Mouse (Mus musculus): ENCODE data around the gene Adad1. TPM values are rescaled to one million over a fixed set of nuclear protein-coding genes. Genes with fewer than 3 reads are reported as not detected.

The Adad1 gene
- polyA plus RNA-seq, 1 experiment from 2014 or later, result 0.43 TPM

- no peak for ATAC-seq (replicated peaks)
- Histone ChIP-seq H3K27ac (replicated peaks) (no peak overlapping the region), H3K9ac (replicated peaks) (no peak overlapping the region), H3K9me3 (no peaks in the 10 kb centered on the region), H3K4me3 (no peak overlapping the region), H3K27me3 (no peaks in the 10 kb centered on the region), H3K4me2 (replicated peaks) (no peak overlapping the region), H3K4me1 (no peaks in the 10 kb centered on the region), H3K36me3 (no peaks in the 10 kb centered on the region)
- 94% methylated on average over 6 of the region's 6 CpGs for WGBS
Observed at GRCm38 (mm10) chr3:37140168-37140906, 77.0 kb downstream of the Adad1 start.

GRCm38 (mm10) chr3:37141827-37142226 is 78.5 kb downstream of the Adad1 start:
- H3K9ac ChIP-seq (replicated peaks), result no peak overlapping the region
- H3K27me3 ChIP-seq, result no peaks in the 10 kb centered on the region
- no peaks in the 10 kb centered on the region for H3K9me3 ChIP-seq
- WGBS, result 88% methylated on average over 2 of the region's 2 CpGs
- H3K4me2 ChIP-seq (replicated peaks), result no peak overlapping the region
- no peak overlapping the region for H3K27ac ChIP-seq (replicated peaks)
- no peaks in the 10 kb centered on the region for H3K36me3 ChIP-seq
- H3K4me1 ChIP-seq, result no peaks in the 10 kb centered on the region
- H3K4me3 ChIP-seq, result no peak overlapping the region
- ATAC-seq (replicated peaks), result no peak

GRCm38 (mm10) chr3:37144979-37145378 is 81.7 kb downstream of the Adad1 start:
- 73% methylated on average over 1 of the region's 1 CpGs for WGBS
- no peak overlapping the region for H3K27ac ChIP-seq (replicated peaks)

GRCm38 (mm10) chr3:37146406-37146805 is 83.1 kb downstream of the Adad1 start:
- no peak overlapping the region for H3K4me3 ChIP-seq
- no peaks in the 10 kb centered on the region for H3K9me3 ChIP-seq
- H3K4me1 ChIP-seq, result no peaks in the 10 kb centered on the region
- WGBS, result 34% methylated on average over 5 of the region's 8 CpGs
- H3K4me2 ChIP-seq (replicated peaks), result no peak overlapping the region
- no peaks in the 10 kb centered on the region for H3K36me3 ChIP-seq
- H3K9ac ChIP-seq (replicated peaks), result no peak overlapping the region
- H3K27ac ChIP-seq (replicated peaks), result no peak overlapping the region
- no peaks in the 10 kb centered on the region for H3K27me3 ChIP-seq
- ATAC-seq (replicated peaks), result no peak

More at GRCm38 (mm10) chr3:37144979-37145378, 81.7 kb downstream of the Adad1 start:
- H3K36me3 ChIP-seq, result no peaks in the 10 kb centered on the region
- no peaks in the 10 kb centered on the region for H3K4me1 ChIP-seq
- ATAC-seq (replicated peaks), result no peak
- H3K4me3 ChIP-seq, result no peak overlapping the region
- no peaks in the 10 kb centered on the region for H3K27me3 ChIP-seq
- H3K9ac ChIP-seq (replicated peaks), result no peak overlapping the region
- H3K9me3 ChIP-seq, result no peaks in the 10 kb centered on the region
- no peak overlapping the region for H3K4me2 ChIP-seq (replicated peaks)

- Histone ChIP-seq H3K9me3 (no peaks in the 10 kb centered on the region), H3K4me2 (replicated peaks) (no peak overlapping the region)
- 77% methylated on average over 7 of the region's 7 CpGs for WGBS
Observed at GRCm38 (mm10) chr3:37146810-37147209, 83.5 kb downstream of the Adad1 start.

GRCm38 (mm10) chr3:37152274-37152673 is 88.9 kb downstream of the Adad1 start:
- Histone ChIP-seq H3K9me3 (no peaks in the 10 kb centered on the region), H3K36me3 (no peaks in the 10 kb centered on the region), H3K4me3 (no peak overlapping the region), H3K9ac (replicated peaks) (no peak overlapping the region), H3K4me1 (no peaks in the 10 kb centered on the region), H3K4me2 (replicated peaks) (no peak overlapping the region), H3K27me3 (no peaks in the 10 kb centered on the region), H3K27ac (replicated peaks) (no peak overlapping the region)
- no peak for ATAC-seq (replicated peaks)
- WGBS, result 90% methylated on average over 10 of the region's 10 CpGs

More at GRCm38 (mm10) chr3:37146810-37147209, 83.5 kb downstream of the Adad1 start:
- ATAC-seq (replicated peaks), result no peak
- Histone ChIP-seq H3K4me1 (no peaks in the 10 kb centered on the region), H3K27ac (replicated peaks) (no peak overlapping the region), H3K27me3 (no peaks in the 10 kb centered on the region), H3K9ac (replicated peaks) (no peak overlapping the region), H3K4me3 (no peak overlapping the region), H3K36me3 (no peaks in the 10 kb centered on the region)

GRCm38 (mm10) chr3:37153004-37153403 is 89.7 kb downstream of the Adad1 start:
- Histone ChIP-seq H3K4me3 (no peak overlapping the region), H3K4me1 (no peaks in the 10 kb centered on the region), H3K9me3 (no peaks in the 10 kb centered on the region), H3K27me3 (no peaks in the 10 kb centered on the region), H3K36me3 (no peaks in the 10 kb centered on the region), H3K9ac (replicated peaks) (no peak overlapping the region), H3K27ac (replicated peaks) (no peak overlapping the region), H3K4me2 (replicated peaks) (no peak overlapping the region)
- WGBS, result 92% methylated on average over 7 of the region's 7 CpGs
- no peak for ATAC-seq (replicated peaks)

GRCm38 (mm10) chr3:37154396-37154795 is 91.1 kb downstream of the Adad1 start:
- ATAC-seq (replicated peaks), result no peak
- Histone ChIP-seq H3K4me3 (no peak overlapping the region), H3K36me3 (no peaks in the 10 kb centered on the region), H3K27me3 (no peaks in the 10 kb centered on the region), H3K4me2 (replicated peaks) (no peak overlapping the region), H3K9ac (replicated peaks) (no peak overlapping the region), H3K9me3 (no peaks in the 10 kb centered on the region), H3K4me1 (no peaks in the 10 kb centered on the region), H3K27ac (replicated peaks) (no peak overlapping the region)
- 78% methylated on average over 7 of the region's 7 CpGs for WGBS

- Histone ChIP-seq H3K36me3 (no peaks in the 10 kb centered on the region), H3K4me3 (no peak overlapping the region), H3K4me1 (no peaks in the 10 kb centered on the region), H3K4me2 (replicated peaks) (no peak overlapping the region), H3K9ac (replicated peaks) (no peak overlapping the region), H3K27me3 (no peaks in the 10 kb centered on the region), H3K9me3 (no peaks in the 10 kb centered on the region), H3K27ac (replicated peaks) (no peak overlapping the region)
- WGBS, result 76% methylated on average over 8 of the region's 8 CpGs
- no peak for ATAC-seq (replicated peaks)
Observed at GRCm38 (mm10) chr3:37157082-37157481, 93.8 kb downstream of the Adad1 start.

- no peaks in the 10 kb centered on the region for H3K9me3 ChIP-seq
- no peaks in the 10 kb centered on the region for H3K36me3 ChIP-seq
- no peaks in the 10 kb centered on the region for H3K4me1 ChIP-seq
- no peak overlapping the region for H3K4me2 ChIP-seq (replicated peaks)
- H3K9ac ChIP-seq (replicated peaks), result no peak overlapping the region
- H3K4me3 ChIP-seq, result no peak overlapping the region
- no peaks in the 10 kb centered on the region for H3K27me3 ChIP-seq
- 87% methylated on average over 3 of the region's 3 CpGs for WGBS
- no peak overlapping the region for H3K27ac ChIP-seq (replicated peaks)
- ATAC-seq (replicated peaks), result no peak
Observed at GRCm38 (mm10) chr3:37158246-37158645, 94.9 kb downstream of the Adad1 start.

GRCm38 (mm10) chr3:37161096-37161495 is 97.8 kb downstream of the Adad1 start:
- no peak overlapping the region for H3K27ac ChIP-seq (replicated peaks)
- H3K9me3 ChIP-seq, result no peaks in the 10 kb centered on the region
- H3K4me2 ChIP-seq (replicated peaks), result no peak overlapping the region
- H3K36me3 ChIP-seq, result no peaks in the 10 kb centered on the region
- H3K4me1 ChIP-seq, result no peaks in the 10 kb centered on the region
- no peak for ATAC-seq (replicated peaks)
- H3K9ac ChIP-seq (replicated peaks), result no peak overlapping the region
- no peaks in the 10 kb centered on the region for H3K27me3 ChIP-seq
- no peak overlapping the region for H3K4me3 ChIP-seq
- WGBS, result 55% methylated on average over 4 of the region's 4 CpGs

- 95% methylated on average over 2 of the region's 2 CpGs for whole genome bisulfite sequencing
- no peaks in the 10 kb centered on the region; the same call in 1 of the 2 replicates for H3K9me3 ChIP-seq
- H3K27me3 ChIP-seq, result no peaks in the 10 kb centered on the region
- H3K4me1 ChIP-seq, result no peaks in the 10 kb centered on the region
- H3K27ac ChIP-seq (replicated peaks), result no peak overlapping the region
- no peak overlapping the region for H3K4me3 ChIP-seq
- no peak for ATAC-seq (replicated peaks)
- H3K9ac ChIP-seq (replicated peaks), result no peak overlapping the region
- no peaks in the 10 kb centered on the region for H3K36me3 ChIP-seq
- H3K4me2 ChIP-seq (replicated peaks), result no peak overlapping the region
Observed at GRCm38 (mm10) chr3:37169283-37169682, 106.0 kb downstream of the Adad1 start.
